Mouse (Mus musculus) gastrocnemius, postnatal 36 days (tissue): ENCODE data around the gene Creg2. TPM values are rescaled to one million over a fixed set of nuclear protein-coding genes. Genes with fewer than 3 reads are reported as not detected.
"Not testable (repeated sequence)": the region's sequence is repeated elsewhere in the genome, so short reads cannot be mapped to it uniquely, and the experiment has no call there.

Experiments
- DNase-seq, 2 experiments: peaks; one replicate each; pipeline ENCODE4 v3.0.0; 2022
- intact Hi-C: fragments of 180-260 bp; cut with DNase I; formaldehyde crosslinking; loops from one replicate; pipeline ENCODE4 v1.15.1; 2025
- total RNA-seq, 2 experiments: library from RNA; stranded (reverse); gene quantifications; 2 replicates each; pipeline ENCODE4 v1.2.3; 2021

Gene Creg2
- total RNA-seq, 2 experiments from 2014 or later = not detected

DNA sequence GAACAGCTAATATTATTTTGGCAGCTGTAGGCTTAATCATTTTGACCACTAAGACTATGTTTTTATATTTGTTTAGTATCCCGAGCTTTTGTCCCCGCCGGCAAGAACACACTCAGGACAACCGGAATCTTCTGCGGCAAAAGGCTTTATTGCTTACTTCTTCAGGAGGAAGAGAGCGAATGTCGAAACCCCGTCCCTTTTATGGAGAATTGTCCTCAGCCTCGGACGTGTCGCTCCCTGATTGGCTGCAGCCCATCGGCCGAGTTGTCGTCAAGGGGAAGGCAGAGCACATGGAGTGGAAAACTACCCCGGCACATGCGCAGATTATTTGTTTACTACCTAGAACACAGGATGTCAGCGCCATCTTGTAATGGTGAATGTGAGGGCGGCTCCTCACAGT, 3.6 kb upstream of the Creg2 start:
- not testable (repeated sequence) for DNase-seq
- intact Hi-C loops = loop anchor here (5.0 kb wide), 1 partner anchor 43 kb away; no protein-coding TSS in a partner anchor

DNA sequence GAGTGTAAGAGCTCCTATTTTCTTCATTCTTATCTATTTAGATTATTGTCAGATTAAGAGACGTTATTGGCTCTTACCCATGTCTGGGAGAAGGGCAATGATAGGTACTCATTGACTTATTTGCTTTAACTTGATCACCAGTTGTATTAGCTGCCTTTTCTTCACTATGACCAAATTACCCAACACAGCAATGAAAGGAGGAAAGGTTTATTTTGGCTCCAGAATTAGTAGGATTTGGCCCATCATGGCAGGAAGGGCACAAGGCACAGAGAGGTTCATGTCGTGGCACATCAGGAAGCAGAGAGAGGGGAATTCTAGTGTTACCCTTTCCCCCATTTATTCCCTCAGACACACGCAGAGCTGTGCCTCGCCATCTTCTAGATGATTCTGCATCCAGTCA, 1.8 kb upstream of the Creg2 start:
- intact Hi-C loops = loop anchor here (5.0 kb wide), 1 partner anchor 41 kb away; no protein-coding TSS in a partner anchor
- no peak for DNase-seq

DNA sequence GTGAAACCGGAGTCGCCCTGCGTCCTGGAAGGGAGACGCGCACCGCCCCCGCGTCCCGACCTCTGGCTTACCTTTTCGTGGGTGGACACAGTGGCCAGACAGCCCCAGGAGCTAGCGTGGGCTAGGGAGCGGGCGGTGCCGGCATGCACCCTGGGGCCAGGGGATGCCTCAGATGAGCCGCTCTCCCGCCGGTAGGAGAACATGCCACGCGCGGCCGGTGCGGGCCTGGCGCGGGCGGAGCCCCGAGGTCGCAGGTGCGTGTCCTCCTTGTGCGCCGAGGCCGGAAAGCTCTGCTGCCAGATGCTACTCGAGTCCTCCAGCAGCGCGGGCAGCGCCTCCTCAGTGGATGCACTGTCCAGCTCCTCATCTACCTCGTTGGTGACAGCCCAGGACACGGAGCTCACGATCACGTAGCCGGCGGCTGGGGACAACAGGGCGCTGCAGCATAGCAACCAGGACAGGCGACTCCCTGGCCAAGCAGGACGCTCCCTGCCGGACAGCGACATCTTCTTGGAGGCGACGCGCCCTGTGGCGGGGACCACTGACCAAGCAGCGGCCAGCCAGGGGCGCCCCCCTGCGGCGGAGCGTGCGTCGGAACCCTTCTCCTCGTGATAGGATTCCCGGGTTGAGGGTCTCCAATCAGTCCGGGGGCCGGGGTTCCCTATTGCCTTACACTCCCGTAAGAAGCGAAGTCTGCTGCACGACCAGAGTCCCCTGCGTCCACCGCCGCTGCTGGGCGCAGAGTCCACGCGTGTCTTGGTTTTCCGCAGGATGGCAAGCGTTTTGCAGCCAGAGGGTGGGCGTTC, 636 bp downstream of the Creg2 start:
- intact Hi-C loops = loop anchor here (5.0 kb wide), 1 partner anchor 38 kb away; no protein-coding TSS in a partner anchor
- DNase-seq = peak; percentile 45 to 47

DNA sequence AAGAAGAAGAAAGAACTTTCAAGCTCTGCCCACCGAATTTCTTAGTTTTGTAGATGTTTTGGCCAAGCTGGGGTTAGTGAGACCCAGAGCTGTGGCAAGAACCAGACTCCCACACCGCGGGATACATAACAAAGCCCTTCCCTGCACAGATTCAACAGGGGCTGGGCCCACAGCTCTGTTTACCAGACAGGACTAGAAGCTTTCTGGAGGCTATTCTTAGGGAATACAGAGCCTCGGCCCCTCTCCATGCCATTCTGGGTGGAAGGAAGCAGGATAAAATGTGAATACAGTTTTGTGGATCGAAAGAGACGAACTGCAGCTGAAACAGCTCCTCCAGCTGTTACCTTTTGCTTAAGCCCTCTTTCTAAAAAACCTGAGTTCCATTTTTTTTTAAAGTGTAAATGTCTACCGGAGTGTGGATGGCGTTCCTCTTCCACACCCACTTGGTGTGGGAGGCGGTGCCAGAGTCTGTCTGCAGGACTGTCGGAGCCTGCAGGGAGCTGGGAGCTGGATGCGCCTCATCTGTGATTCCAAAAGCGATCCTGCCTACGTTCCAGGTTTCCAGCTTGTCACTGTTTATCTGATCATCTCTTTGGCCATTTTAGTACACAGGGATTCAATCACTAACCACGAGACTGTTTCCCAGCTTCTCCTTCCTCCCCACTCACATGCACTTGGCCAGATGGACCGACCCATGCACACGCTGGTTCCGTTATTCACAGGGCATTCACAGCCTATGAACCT, 1.4 kb downstream of the Creg2 start:
- DNase-seq = no peak
- intact Hi-C loops = loop anchor here (5.0 kb wide), 1 partner anchor 38 kb away; no protein-coding TSS in a partner anchor

DNA sequence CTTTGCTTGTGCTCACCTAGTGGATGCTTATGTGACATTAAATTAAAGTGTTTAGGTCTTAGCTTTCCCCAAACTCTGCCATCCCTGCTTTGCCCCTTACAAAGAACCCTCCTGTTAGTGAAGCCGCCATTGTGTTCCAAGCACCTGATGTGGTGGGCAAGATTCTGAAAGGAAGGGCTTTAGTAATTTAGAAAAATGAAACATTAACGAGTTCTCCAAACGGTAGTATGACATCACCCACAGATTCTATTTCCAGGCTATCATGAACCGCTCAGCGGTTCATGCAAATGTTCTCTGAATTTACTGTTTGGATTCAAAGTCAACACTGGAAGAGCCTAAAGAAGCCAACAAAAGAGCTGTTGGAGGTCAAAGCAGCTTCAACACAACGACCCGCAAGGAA, 2.7 kb downstream of the Creg2 start:
- no peak for DNase-seq
- intact Hi-C loops = no loop called here

DNA sequence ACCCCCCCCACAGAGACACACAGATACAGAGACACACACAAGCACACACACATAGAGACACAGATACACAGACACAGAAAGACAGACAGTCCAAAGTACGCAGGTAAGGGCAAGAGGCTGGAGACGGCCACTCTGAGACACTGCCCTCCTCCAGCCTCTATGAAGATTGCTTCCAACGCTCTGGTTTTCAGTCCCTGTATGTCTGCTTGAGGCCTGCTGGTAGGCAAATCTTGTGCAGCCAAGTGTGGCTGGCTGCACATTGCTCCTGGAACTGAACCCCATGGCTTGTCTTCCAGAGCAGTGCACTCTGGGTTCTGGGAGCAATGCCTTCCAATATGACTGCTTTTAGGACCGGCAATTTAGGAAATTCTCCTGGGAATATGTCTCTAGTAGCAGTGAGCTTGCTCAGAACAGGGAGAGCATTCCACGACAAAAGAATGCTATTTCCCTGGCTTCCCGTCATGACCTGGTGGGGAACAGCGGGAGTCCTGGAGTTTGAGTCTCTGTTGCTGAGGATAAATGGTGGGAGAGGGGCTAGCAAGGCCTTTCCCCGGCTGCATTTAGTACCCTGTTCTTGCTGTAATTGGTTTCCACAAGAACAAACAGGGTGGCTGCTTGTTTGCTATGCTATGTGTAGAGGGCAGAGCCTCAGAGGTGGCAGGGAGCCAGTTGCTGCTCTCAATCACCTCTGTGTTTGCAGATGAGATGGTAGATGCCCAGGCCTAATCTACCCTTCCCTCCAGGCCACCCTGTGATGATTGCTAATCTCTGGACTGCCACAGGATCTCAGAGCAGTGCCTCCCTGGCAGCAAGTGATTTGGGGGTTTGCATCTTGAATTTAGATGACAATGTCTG, 5.1 kb downstream of the Creg2 start:
- intact Hi-C loops = no loop called here
- no peak for DNase-seq

DNA sequence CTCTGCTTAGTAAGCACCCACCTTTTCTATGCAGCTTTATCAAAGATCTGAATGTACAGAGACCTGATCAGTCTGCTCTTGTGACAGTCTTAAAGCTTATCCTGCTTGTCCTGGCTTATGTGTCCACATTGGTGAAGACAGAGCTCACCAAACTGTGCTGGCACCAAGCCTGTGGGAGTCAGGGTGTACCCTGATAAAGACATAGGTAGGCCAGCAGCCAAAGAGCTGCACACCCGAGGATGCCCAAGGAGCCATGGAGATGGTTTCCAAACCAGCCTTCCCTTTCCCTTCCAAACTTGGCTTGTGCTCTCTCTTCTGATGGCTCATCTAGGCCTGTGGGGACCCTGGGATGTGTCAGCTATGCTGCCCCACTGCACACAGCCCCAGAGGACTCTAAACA, 6.9 kb downstream of the Creg2 start:
- no peak for DNase-seq
- intact Hi-C loops = no loop called here

DNA sequence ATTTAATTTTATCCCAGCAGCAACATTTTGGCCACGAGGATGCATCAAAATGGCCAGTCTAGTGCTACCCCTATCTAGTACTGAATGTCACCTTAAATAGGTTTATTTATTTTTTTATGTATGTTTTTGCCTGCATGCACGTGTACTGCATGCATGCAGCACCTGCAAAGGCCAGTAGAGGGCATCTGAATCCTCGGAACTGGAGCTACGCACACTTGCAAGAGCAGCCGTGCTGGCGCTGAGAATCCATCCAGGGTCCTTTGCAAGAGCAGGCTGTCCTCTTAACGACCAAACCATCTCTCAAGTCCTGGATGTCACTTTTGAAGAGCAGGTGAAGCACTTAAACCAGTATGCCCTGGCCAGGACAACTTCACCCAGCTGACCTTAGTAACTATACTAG, 9.6 kb downstream of the Creg2 start:
- intact Hi-C loops = no loop called here

DNA sequence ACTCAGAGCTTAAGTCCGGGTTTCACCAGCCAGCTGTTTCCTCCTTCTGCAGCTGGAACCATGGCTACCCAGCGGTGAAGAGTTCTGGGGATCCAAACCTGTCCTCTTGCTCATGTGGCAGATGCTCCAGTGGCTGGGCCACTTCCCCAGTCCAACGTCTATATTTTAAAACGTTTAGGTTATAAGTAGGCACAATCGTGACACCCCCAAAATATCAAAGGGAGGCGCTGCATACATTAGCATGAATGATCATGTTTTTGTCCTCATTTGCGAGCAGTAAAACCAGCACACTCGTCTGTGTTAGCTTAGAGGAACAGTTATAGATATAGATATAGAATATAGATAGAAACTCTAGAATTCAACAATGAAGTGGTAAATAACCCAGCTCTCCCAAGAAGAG, 14.1 kb downstream of the Creg2 start:
- no peak for DNase-seq
- intact Hi-C loops = no loop called here

More for the DNA sequence above, 9.6 kb downstream of the Creg2 start:
- DNase-seq = no peak

DNA sequence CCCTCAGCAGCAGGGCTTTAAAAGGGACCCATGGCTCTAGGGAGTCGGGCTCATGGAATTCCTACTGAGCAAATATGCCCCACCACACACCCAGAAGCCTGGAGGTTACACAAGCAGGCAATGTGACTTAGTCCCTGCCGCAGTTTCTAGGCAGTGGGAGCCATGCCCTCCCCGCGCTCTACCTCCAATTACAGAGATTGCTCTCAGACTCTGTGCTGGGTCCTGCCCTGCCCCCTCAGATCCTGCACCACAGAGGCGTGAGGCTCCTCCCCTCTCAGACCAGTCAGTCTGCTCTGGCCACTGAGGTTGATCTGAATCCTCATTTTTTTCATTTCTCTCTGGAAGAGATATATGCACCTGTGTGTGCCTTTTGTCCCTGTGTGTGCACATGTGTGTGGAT, 14.6 kb downstream of the Creg2 start:
- intact Hi-C loops = no loop called here
- no peak for DNase-seq

DNA sequence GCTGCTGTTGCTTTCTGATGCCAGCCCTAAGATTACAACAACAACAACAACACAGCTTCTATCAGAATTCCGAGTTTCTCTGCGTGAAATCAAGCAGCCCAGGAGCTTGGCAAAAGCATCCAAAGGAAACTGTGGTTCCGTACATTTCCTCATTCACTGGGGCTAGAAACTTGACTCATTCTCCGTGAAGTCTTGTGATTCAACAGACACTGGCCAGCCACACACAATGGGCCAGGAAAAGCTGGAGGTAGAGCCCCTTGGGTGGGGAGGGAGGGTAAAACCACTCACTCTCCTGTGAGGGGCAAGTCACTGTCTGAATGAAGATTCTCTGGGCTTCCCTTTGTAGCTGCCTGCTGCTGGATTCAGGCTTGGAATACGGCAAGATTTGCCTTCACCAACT, 15.1 kb downstream of the Creg2 start:
- DNase-seq = no peak
- intact Hi-C loops = no loop called here

DNA sequence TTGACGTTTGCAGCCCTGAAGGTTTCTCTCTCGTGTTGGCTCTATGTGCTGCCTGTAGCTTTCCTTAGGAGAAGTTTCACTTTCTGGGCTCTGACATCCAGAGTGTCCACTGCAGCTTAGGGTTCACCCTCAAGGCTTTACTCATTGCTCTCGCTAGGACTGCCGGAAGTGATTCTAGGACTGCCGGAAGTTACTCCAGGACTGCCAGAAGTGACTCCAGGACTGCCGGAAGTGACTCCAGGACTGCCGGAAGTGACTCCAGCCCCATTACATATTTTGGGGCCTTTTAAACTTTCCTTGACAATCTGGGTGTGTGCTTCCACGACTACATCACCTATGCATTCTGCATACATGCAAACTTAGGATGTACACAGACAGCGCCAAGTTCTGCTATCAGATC, 22.7 kb downstream of the Creg2 start:
- intact Hi-C loops = no loop called here
- DNase-seq = no peak

DNA sequence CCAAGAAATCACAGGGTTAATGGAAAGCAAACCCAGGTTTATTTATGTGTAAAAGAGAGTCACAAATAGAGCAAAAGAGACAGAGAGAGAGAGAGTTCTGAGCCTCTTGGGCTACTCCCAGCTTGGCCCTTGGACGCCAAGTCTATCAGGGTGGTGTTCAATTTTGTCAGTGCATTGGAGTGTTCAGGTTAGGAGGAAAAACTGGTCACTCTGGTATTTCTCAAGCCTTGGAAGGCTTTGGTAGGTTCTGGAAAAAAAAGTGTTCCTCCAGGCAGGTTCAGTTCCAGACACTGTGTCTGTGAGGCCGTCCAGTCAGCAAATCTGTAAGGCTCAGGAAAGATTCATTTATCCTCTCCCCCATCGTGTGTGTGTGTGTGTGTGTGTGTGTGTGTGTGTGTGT, 25.8 kb downstream of the Creg2 start:
- intact Hi-C loops = no loop called here

DNA sequence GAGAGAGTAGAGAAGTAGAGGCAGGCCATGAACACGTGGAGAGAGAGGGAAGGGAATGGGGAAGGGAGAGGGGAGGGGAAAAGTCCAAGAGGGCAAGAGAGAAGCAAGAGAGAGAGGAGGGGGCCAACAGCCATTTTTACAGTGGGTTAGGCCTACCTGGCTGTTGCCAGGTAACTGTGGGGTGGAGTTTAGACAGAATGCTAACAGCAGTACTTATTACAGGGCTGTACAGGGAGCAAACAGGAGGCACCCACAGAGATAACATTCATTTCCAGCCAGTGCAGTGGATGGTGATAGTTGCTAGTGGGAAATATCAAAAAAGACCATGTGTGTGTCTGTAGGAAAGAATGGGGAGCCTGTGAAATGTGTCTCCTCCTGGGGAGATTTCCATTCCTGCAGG, 27.5 kb downstream of the Creg2 start:
- intact Hi-C loops = no loop called here
- no peak for DNase-seq

More for the DNA sequence above, 25.8 kb downstream of the Creg2 start:
- DNase-seq = no peak

DNA sequence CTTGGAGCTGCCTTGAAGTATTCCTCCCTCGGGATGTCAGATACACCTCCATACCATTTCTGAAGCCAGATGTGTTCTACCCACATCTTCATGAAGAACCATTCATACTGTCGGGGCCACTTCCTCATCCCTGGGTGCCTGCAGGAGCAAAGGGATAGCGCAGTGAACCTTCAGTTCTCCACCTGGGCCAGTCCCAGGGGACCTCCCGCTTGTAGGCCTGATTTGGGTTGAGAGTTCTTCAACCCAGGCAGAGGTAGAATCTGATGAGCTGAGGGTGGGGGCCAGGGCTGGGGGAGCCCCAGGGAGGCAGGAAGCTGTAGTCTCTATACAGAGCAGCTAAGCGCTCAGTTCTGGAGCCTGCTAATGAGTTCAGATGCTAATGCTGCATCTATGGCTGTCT, 28.2 kb downstream of the Creg2 start:
- DNase-seq = no peak
- intact Hi-C loops = no loop called here

DNA sequence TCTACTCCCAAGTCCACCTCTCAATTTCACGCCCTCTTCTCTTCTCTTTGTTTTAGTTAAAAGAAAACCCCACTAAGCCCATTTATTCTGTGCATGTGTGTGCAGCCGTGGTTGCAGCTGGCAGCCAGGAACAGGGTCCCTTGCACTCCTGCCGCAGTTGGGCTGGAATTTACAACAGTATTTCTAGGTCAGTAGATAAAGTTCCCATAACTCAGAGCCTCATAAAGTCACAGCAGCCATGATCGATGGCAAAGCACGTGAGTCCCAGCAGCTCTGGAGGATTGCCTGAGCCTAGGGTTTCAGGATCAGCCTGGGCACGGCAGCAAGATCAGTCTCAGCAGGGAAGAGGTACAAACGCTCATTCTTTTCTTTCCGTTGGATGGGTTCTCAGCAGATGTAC, 32.8 kb downstream of the Creg2 start:
- no peak for DNase-seq
- intact Hi-C loops = loop anchor here (10.0 kb wide), 1 partner anchor 366 kb away; no protein-coding TSS in a partner anchor

DNA sequence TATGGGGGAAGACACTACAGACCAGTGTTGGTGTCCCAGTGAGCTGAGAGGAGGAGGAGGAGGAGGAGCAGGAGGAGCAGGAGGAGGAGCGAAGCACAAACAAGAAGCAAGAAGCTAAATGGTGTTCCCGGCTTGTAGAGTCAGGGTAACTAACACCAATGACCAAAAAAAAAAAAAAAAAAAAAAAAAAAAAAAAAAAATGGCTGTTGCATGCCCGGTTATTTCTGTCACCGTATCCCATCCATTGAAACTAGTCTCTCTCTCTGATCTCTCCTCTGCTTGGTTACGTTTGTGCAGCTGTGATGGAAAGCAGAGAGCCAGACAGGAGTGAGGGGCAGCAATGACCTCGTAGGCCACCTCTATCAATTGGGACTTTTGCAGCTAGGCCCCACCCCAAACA, 35.7 kb downstream of the Creg2 start:
- no peak for DNase-seq
- intact Hi-C loops = loop anchor here (1.0 to 10.0 kb wide), 2 partner anchors 65 to 369 kb away; no protein-coding TSS in a partner anchor

DNA sequence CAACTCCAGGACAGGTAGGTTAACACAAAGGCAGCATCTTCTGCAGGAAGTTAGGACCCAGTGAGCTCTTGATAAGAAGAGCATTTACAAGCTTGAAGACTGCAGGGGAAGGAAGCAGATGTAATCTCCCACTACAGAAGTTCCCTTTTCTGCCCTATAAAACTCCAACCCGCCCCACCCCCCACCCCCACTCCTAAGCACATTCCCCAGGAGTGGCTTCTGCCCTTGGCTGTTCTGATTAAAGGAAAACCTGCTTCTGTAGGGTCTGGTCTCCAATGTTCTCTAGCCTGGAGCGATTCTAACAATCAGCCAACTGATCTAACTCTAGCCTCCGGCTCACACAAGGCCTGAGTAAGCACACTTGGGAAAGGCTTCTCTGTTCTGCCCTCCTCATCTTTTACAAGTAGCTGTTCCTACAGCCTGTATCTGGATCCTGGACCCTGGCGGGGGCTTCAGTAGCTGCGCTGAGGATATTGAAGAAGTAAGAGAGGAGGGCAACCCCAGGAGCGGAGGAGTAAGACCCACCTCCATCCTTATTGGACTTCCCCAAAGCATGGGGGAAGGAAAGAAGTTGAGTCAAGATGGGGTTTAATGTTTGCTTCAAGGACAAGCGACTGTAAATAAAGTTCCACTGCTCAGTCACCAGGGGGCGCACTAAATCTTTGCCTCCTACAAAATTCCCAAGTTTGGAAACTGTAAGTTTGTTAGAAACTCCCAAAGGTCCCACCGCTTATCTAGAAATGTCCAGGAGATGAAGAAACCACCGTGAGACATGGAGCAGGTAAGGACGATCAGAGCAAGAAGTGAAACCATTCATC, 36.6 kb downstream of the Creg2 start:
- DNase-seq = peak; percentile 21 to 37
- intact Hi-C loops = loop anchor here (1.0 to 10.0 kb wide), 3 partner anchors 38 to 370 kb away; partner anchors contain the start of gene Creg2

DNA sequence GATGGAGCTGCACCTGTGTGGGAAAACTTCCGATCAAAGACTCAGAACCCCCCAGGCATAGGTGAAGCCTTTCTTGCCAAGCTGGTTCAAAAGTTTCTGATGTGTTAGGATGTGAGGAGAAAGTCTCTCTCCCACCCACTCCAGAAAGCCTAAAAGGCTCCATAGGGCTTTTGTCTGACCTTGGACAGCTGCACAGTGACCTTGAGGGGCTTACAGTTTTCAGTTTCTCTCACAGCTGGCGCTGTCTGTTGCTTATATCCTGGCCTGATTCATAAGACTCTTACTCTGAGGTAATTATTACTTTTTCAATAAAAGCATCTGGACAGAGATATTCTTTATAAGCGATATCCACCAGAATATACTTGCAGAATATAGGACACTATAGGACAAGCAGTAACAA, 38.2 kb downstream of the Creg2 start:
- DNase-seq = no peak
- intact Hi-C loops = loop anchor here (5.0 to 10.0 kb wide), 2 partner anchors 39 to 372 kb away; partner anchors contain the start of gene Creg2

DNA sequence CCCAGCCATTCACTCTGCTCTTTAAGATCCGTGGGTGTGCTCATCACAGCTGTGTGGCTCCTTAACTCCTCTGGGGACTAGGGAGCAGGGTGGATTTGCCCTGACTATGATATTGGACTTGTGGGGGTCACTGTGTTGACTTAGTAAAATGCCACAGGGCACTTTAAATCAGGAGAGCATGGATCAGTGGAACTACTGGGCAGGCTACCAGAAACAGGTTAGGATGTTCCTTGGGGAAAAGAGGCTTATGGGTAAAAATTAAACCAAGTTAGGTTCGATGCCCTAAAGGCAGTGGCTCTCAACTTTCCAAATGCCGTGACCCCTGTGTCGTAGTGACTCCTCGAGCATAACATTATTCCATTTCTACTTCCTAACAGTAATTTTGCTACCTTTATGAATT, 38.8 kb downstream of the Creg2 start:
- intact Hi-C loops = loop anchor here (5.0 to 10.0 kb wide), 2 partner anchors 40 to 372 kb away; partner anchors contain the start of gene Creg2

More for the DNA sequence above, 38.8 kb downstream of the Creg2 start:
- no peak for DNase-seq
